ENCODE assay signal across 20 mouse cellular contexts in genomic region chr3:116844880-116845579, GRCm38 (mm10). TPM values are rescaled to one million over a fixed set of nuclear protein-coding genes. Genes with fewer than 3 reads are reported as not detected.
DNase-seq lines count a peak whose midpoint lies in the region; ATAC-seq and TF ChIP-seq lines count a peak whose summit lies in the region.
"Had no signal": no experiment of that assay in that cellular context is flagged by ENCODE, and none has a peak within 500 bp of the region (broad histone marks: within the 10 kb centered on the region; RNA-seq: fewer than 3 reads in every experiment).

No protein-coding gene starts in this region.

- H3K4me1 ChIP-seq in MEL (ENCODE audit: control insufficient read depth in 1 of 2, insufficient read depth in 2 of 2, low read length in 2 of 2), result peaks cover 14 to 36% of the 10 kb centered on the region in 2 experiments
- H3K4me1 ChIP-seq: forebrain, embryonic 15.5 days; heart, embryonic 12.5 days; hindbrain, embryonic 15.5 days; lung, embryonic 15.5 days; midbrain, embryonic 10.5 days; neural tube, embryonic 12.5 days had no signal

- no peaks in the 10 kb centered on the region for H3K27me3 ChIP-seq in MEL (ENCODE audit: control insufficient read depth in 1 of 2, insufficient read depth in 2 of 2, low read length in 2 of 2)
- H3K27me3 ChIP-seq: forebrain, embryonic 15.5 days; heart, embryonic 12.5 days; hindbrain, embryonic 15.5 days; liver, embryonic 12.5 days; lung, embryonic 15.5 days; neural tube, embryonic 12.5 days had no signal

- no peaks in the 10 kb centered on the region for H3K79me2 ChIP-seq in MEL (ENCODE audit: control insufficient read depth, insufficient read depth, low read length, poor library complexity)

- no peak for TF ChIP-seq EP300 in MEL (IDR thresholded peaks at IDR 0.05; ENCODE audit: low read depth in 1 of 2, low read length in 2 of 2)

- no peaks in the 10 kb centered on the region for H3K9me3 ChIP-seq in MEL (replicated peaks; ENCODE audit: insufficient read depth, low read length)
- H3K9me3 ChIP-seq: forebrain, embryonic 15.5 days; heart, embryonic 12.5 days; hindbrain, embryonic 15.5 days; liver, embryonic 12.5 days; lung, embryonic 15.5 days; midbrain, embryonic 10.5 days; neural tube, embryonic 12.5 days had no signal

- TF ChIP-seq CTCF in MEL (IDR thresholded peaks at IDR 0.05 in 2 of 3, conservative IDR thresholded peaks at IDR 0.05 in 1 of 3; ENCODE audit: control insufficient read depth in 1 of 3, insufficient read depth in 1 of 3, low read depth in 2 of 3, low read length in 3 of 3, poor library complexity in 1 of 3, severe bottlenecking in 1 of 3), result no peak

- H3K4me3 ChIP-seq in MEL (ENCODE audit: control insufficient read depth in 1 of 2, insufficient read depth in 1 of 2, low read depth in 2 of 2, low read length in 2 of 2), result 0 out of 4 replicates have a peak overlapping the region, but pooled peaks of 1 of the 2 experiments have one; percentile 31
- H3K4me3 ChIP-seq: erythroblast, embryonic 14.5 days; forebrain, embryonic 15.5 days; heart, embryonic 12.5 days; hindbrain, embryonic 15.5 days; liver, embryonic 12.5 days; lung, embryonic 15.5 days; midbrain, embryonic 10.5 days; neural tube, embryonic 12.5 days had no signal

- H3K27ac ChIP-seq in MEL (ENCODE audit: control insufficient read depth, low read depth, low read length), result peak overlapping the region; percentile 40
- H3K27ac ChIP-seq: forebrain, embryonic 15.5 days; hindbrain, embryonic 15.5 days; liver, embryonic 12.5 days; lung, embryonic 15.5 days; midbrain, embryonic 10.5 days; neural tube, embryonic 12.5 days had no signal

- ATAC-seq in hematopoietic stem cell, adult 5-6 weeks (replicated peaks in 1 of 2; ENCODE audit: insufficient read depth in 1 of 2, low FRiP score in 2 of 2, low TSS enrichment in 1 of 2, low read depth in 1 of 2, poor library complexity in 2 of 2, severe bottlenecking in 2 of 2), result peak; percentile 71 to 81; a peak in 2 of 4 replicates
- ATAC-seq: forebrain, embryonic 15.5 days; intestine, embryonic 16.5 days; liver, embryonic 12.5 days had no signal

- intact Hi-C loops in left cerebral cortex, postnatal 10 days (cut with DNase I), result no loop called here

- no peak for TF ChIP-seq RAD21 in MEL (IDR thresholded peaks at IDR 0.05; ENCODE audit: low read depth, low read length)

- H3K36me3 ChIP-seq in MEL (ENCODE audit: control insufficient read depth in 1 of 2, insufficient read depth in 2 of 2, low read length in 2 of 2), result peaks cover 0 to 28% of the 10 kb centered on the region in 2 experiments; a peak in 2 of 4 replicates
- H3K36me3 ChIP-seq: forebrain, embryonic 15.5 days; heart, embryonic 12.5 days; hindbrain, embryonic 15.5 days; liver, embryonic 12.5 days; lung, embryonic 15.5 days; midbrain, embryonic 10.5 days; neural tube, embryonic 12.5 days had no signal

- no peak for TF ChIP-seq POLR2A in MEL (IDR thresholded peaks at IDR 0.05; ENCODE audit: control insufficient read depth in 1 of 2, insufficient read depth in 1 of 2, low read depth in 1 of 2, low read length in 2 of 2, poor library complexity in 1 of 2)

- H3K9ac ChIP-seq in MEL (ENCODE audit: control insufficient read depth, low read depth, low read length, poor library complexity, severe bottlenecking), result no peak overlapping the region
- H3K9ac ChIP-seq: forebrain, embryonic 15.5 days; heart, embryonic 12.5 days; hindbrain, embryonic 15.5 days; liver, embryonic 12.5 days; lung, embryonic 15.5 days; neural tube, embryonic 12.5 days had no signal

- peak; percentile 38 for DNase-seq in lung, postnatal 25 days (ENCODE audit: low spot score)
- DNase-seq in lung, postnatal 10 days, result no peak
- DNase-seq in MEL (ENCODE audit: low read depth, low spot score), result peak; percentile 88
- DNase-seq in left cerebral cortex, postnatal 10 days (ENCODE audit: extremely low spot score in 1 of 2, low spot score in 2 of 2), result no peak
- DNase-seq in adrenal gland, adult (ENCODE audit: inconsistent age in 2 of 2, low spot score in 1 of 2), result no peak
- no peak for DNase-seq in adrenal gland, postnatal 25 days
- DNase-seq: cerebellum, adult 8-10 months; right cerebral cortex, adult 18-20 months; thymus, adult 18-20 months; thymus, postnatal 4 days had no signal

TF ChIP-seq in MEL, 35 proteins besides CTCF, POLR2A, EP300 and RAD21:
- no peak for TF ChIP-seq MXI1 (IDR thresholded peaks at IDR 0.05; ENCODE audit: low read depth, low read length)
- no peak for TF ChIP-seq ZKSCAN1 (IDR thresholded peaks at IDR 0.05; ENCODE audit: low read depth, low read length)
- TF ChIP-seq POLR2AphosphoS5 (IDR thresholded peaks at IDR 0.05; ENCODE audit: borderline replicate concordance, low read depth, low read length), result no peak
- no peak for TF ChIP-seq NELFE (IDR thresholded peaks at IDR 0.05; ENCODE audit: low read depth, low read length)
- no peak for TF ChIP-seq CHD1 (IDR thresholded peaks at IDR 0.05; ENCODE audit: low read depth, low read length)
- TF ChIP-seq TAL1 (IDR thresholded peaks at IDR 0.05; ENCODE audit: low read length), result 0 out of 2 replicates have a peak, but pooled peaks have one; percentile 25
- no peak for TF ChIP-seq MYC (IDR thresholded peaks at IDR 0.05; ENCODE audit: low read depth, low read length)
- no peak for TF ChIP-seq SMC3 (IDR thresholded peaks at IDR 0.05; ENCODE audit: low read depth, low read length)
- peak; percentile 88; the same call in 1 of the 2 replicates for TF ChIP-seq MEF2A (IDR thresholded peaks at IDR 0.05; ENCODE audit: extremely low read depth, insufficient replicate concordance, low read depth, low read length, poor library complexity, severe bottlenecking)
- no peak for TF ChIP-seq NRF1 (IDR thresholded peaks at IDR 0.05; ENCODE audit: insufficient read depth, low read depth, low read length, poor library complexity, severe bottlenecking)
- TF ChIP-seq ZC3H11A (IDR thresholded peaks at IDR 0.05; ENCODE audit: low read depth, low read length), result no peak
- TF ChIP-seq USF2 (IDR thresholded peaks at IDR 0.05; ENCODE audit: borderline replicate concordance in 1 of 2, insufficient read depth in 1 of 2, low read depth in 1 of 2, low read length in 2 of 2), result no peak
- TF ChIP-seq TCF12 (IDR thresholded peaks at IDR 0.05; ENCODE audit: low read depth, low read length), result no peak
- no peak for TF ChIP-seq MYB (IDR thresholded peaks at IDR 0.05; ENCODE audit: low read depth, low read length)
- no peak for TF ChIP-seq BHLHE40 (IDR thresholded peaks at IDR 0.05; ENCODE audit: borderline replicate concordance, low read depth, low read length)
- no peak for TF ChIP-seq HCFC1 (IDR thresholded peaks at IDR 0.05; ENCODE audit: low read depth, low read length)
- no peak for TF ChIP-seq MAX (IDR thresholded peaks at IDR 0.05; ENCODE audit: low read length)
- no peak for TF ChIP-seq ZMIZ1 (IDR thresholded peaks at IDR 0.05; ENCODE audit: low read depth, low read length)
- TF ChIP-seq TBP (IDR thresholded peaks at IDR 0.05; ENCODE audit: low read depth, low read length), result no peak
- no peak for TF ChIP-seq E2F4 (IDR thresholded peaks at IDR 0.05; ENCODE audit: borderline replicate concordance, low read depth, low read length)
- TF ChIP-seq GATA1 (IDR thresholded peaks at IDR 0.05; ENCODE audit: low read depth, low read length), result no peak; the same call in 1 of the 2 replicates
- no peak for TF ChIP-seq POLR2AphosphoS2 (IDR thresholded peaks at IDR 0.05; ENCODE audit: low read length)
- TF ChIP-seq SIN3A (IDR thresholded peaks at IDR 0.05; ENCODE audit: low read length), result no peak
- TF ChIP-seq RCOR1 (IDR thresholded peaks at IDR 0.05; ENCODE audit: low read depth, low read length), result peak; percentile 61
- TF ChIP-seq JUND (IDR thresholded peaks at IDR 0.05; ENCODE audit: low read depth, low read length), result peak; percentile 39; the same call in 1 of the 2 replicates
- no peak for TF ChIP-seq USF1 (IDR thresholded peaks at IDR 0.05; ENCODE audit: low read depth, low read length)
- no peak for TF ChIP-seq MAZ (IDR thresholded peaks at IDR 0.05; ENCODE audit: low read depth, low read length)
- no peak for TF ChIP-seq CHD2 (IDR thresholded peaks at IDR 0.05; ENCODE audit: low read length)
- TF ChIP-seq UBTF (IDR thresholded peaks at IDR 0.05; ENCODE audit: borderline replicate concordance, insufficient read depth, low read depth, low read length), result no peak
- no peak for TF ChIP-seq KAT2A (conservative IDR thresholded peaks at IDR 0.05; ENCODE audit: low read depth, low read length)
- TF ChIP-seq ZNF384 (IDR thresholded peaks at IDR 0.05; ENCODE audit: low read depth, low read length), result peak; percentile 93
- no peak for TF ChIP-seq ELF1 (IDR thresholded peaks at IDR 0.05; ENCODE audit: low read depth, low read length)
- peak; percentile 58 for TF ChIP-seq ETS1 (IDR thresholded peaks at IDR 0.05; ENCODE audit: low read depth, low read length)
- no peak for TF ChIP-seq GABPA (IDR thresholded peaks at IDR 0.05; ENCODE audit: low read depth, low read length)
- no peak; the same call in 1 of the 2 replicates for TF ChIP-seq MAFK (IDR thresholded peaks at IDR 0.05; ENCODE audit: borderline replicate concordance, low read depth, low read length)
TF ChIP-seq in MEL: peak in this region for 6.

RNA-seq across cellular contexts. Expression of gene Frrs1, which starts 14.2 kb away (rescaled TPM):
- total RNA-seq in MEL (2012; rRNA removed), result 78.5 and 88.3 TPM in 2 replicates
- polyA plus RNA-seq in MEL (2012; ENCODE audit: insufficient read depth in 1 of 2, insufficient read length in 2 of 2, low read depth in 1 of 2, low replicate concordance in 2 of 2, missing spikeins in 1 of 2), result 100 to 1,000 TPM in 1 of 2 experiments, 10 to 100 TPM in 1; 84.6 to 625 TPM
- total RNA-seq in hematopoietic stem cell, adult 5-6 weeks (2017), result 22.6 and 33.3 TPM in 2 replicates
- 1 to 10 TPM; 1.8 to 3.1 TPM for total RNA-seq in left cerebral cortex, postnatal 10 days (2021)
- total RNA-seq in adrenal gland, postnatal 25 days (2021), result 22.6 and 31.4 TPM in 2 replicates

RNA-seq across cellular contexts. Expression of gene Agl, which starts 37.1 kb away (rescaled TPM):
- total RNA-seq in MEL (2012; rRNA removed), result 4.6 and 5.6 TPM in 2 replicates
- 10 to 100 TPM; 11.9 to 21.1 TPM for polyA plus RNA-seq in MEL (2012; ENCODE audit: insufficient read depth in 1 of 2, insufficient read length in 2 of 2, low read depth in 1 of 2, low replicate concordance in 2 of 2, missing spikeins in 1 of 2)
- total RNA-seq in hematopoietic stem cell, adult 5-6 weeks (2017), result 8.6 and 11.3 TPM in 2 replicates
- total RNA-seq in left cerebral cortex, postnatal 10 days (2021), result 10 to 100 TPM; 25.5 to 26.1 TPM
- total RNA-seq in adrenal gland, postnatal 25 days (2021), result 50.5 and 57.7 TPM in 2 replicates
- polyA plus RNA-seq: erythroblast, embryonic 14.5 days had no signal

Comparison
In these comparisons a context has a peak if more than half of its experiments do, and no peak if none do; other contexts are left out.
1. DNase-seq: peak in lung, postnatal 25 days (single experiment) and MEL (single experiment); none in lung, postnatal 10 days (single experiment), left cerebral cortex, postnatal 10 days (0 of 2), adrenal gland, adult (0 of 2) and adrenal gland, postnatal 25 days (single experiment).